Mouse (Mus musculus) lung, adult 2 months (tissue): ENCODE measurements around the gene Fam110c.

Source experiments
- CTCF ChIP-seq: fragments of 200-500 bp; IDR thresholded peaks from 2 replicates; pipeline ENCODE4 v1.5.1; 2011; ENCODE audit warnings: mild to moderate bottlenecking, low read length, control low read depth; ENCODE audit not compliant: insufficient read depth
- POLR2A ChIP-seq: fragments of 200-500 bp; IDR thresholded peaks from 2 replicates; pipeline ENCODE4 v1.6.1; 2011; ENCODE audit warnings: low read depth, mild to moderate bottlenecking, control low read depth, low read length, borderline replicate concordance; ENCODE audit errors: extremely low read depth

- TF ChIP-seq CTCF (no peak), POLR2A (no peak)
Observed at GRCm38 (mm10) chr12:31080352-31080751, 6.7 kb downstream of the Fam110c start.
